Mouse (Mus musculus): ENCODE data around the gene Lcmt1. TPM values are rescaled to one million over a fixed set of nuclear protein-coding genes. Genes with fewer than 3 reads are reported as not detected.

Lcmt1 gene
- polyA plus RNA-seq, 1 experiment from 2014 or later, result 60.6 TPM

GRCm38 (mm10) chr7:123371501-123371900 is 1.9 kb downstream of the Lcmt1 start:
- ATAC-seq (replicated peaks; ENCODE audit: low FRiP score) (no peak), DNase-seq (ENCODE audit: low spot score) (no peak)
- Histone ChIP-seq H3K9ac (ENCODE audit: low read length) (no peak overlapping the region), H3K4me3 (ENCODE audit: low read depth, low read length) (no peak overlapping the region), H3K4me1 (replicated peaks; ENCODE audit: control insufficient read depth, insufficient read depth, low read length) (peaks cover 7% of the 10 kb centered on the region; the same call in 1 of the 2 replicates), H3K36me3 (ENCODE audit: control insufficient read depth, insufficient read depth, low read length) (no peaks in the 10 kb centered on the region), H3K27ac (ENCODE audit: low read depth, low read length) (no peak overlapping the region), H3K4me2 (ENCODE audit: low read depth, low read length, severe bottlenecking) (no peak overlapping the region), H3K9me3 (ENCODE audit: control insufficient read depth, low read length) (no peaks in the 10 kb centered on the region), H3K27me3 (ENCODE audit: control insufficient read depth, insufficient read depth, low read length) (no peaks in the 10 kb centered on the region)
- WGBS, result 70% methylated on average over 3 of the region's 3 CpGs

- peak overlapping the region; percentile 85 for H3K4me2 ChIP-seq (ENCODE audit: low read depth, low read length, severe bottlenecking)
- H3K36me3 ChIP-seq (ENCODE audit: control insufficient read depth, insufficient read depth, low read length), result no peaks in the 10 kb centered on the region
- H3K9me3 ChIP-seq (ENCODE audit: control insufficient read depth, low read length), result no peaks in the 10 kb centered on the region
- peak; percentile 99 for ATAC-seq (replicated peaks; ENCODE audit: low FRiP score)
- peak; percentile 95 for DNase-seq (ENCODE audit: low spot score)
- no peak overlapping the region for H3K27ac ChIP-seq (ENCODE audit: low read depth, low read length)
- no peaks in the 10 kb centered on the region for H3K27me3 ChIP-seq (ENCODE audit: control insufficient read depth, insufficient read depth, low read length)
- 4% methylated on average over 41 of the region's 41 CpGs for WGBS
- peak overlapping the region; percentile 78 for H3K4me3 ChIP-seq (ENCODE audit: low read depth, low read length)
- peak overlapping the region; percentile 74 for H3K9ac ChIP-seq (ENCODE audit: low read length)
- peaks cover 8% of the 10 kb centered on the region; the same call in 1 of the 2 replicates for H3K4me1 ChIP-seq (replicated peaks; ENCODE audit: control insufficient read depth, insufficient read depth, low read length)
Measured at GRCm38 (mm10) chr7:123377443-123378400, 8.1 kb downstream of the Lcmt1 start.

- H3K4me2 ChIP-seq (ENCODE audit: low read depth, low read length, severe bottlenecking), result no peak overlapping the region
- H3K4me3 ChIP-seq (ENCODE audit: low read depth, low read length), result no peak overlapping the region
- 91% methylated on average over 11 of the region's 11 CpGs for WGBS
- no peaks in the 10 kb centered on the region for H3K9me3 ChIP-seq (ENCODE audit: control insufficient read depth, low read length)
- no peaks in the 10 kb centered on the region for H3K27me3 ChIP-seq (ENCODE audit: control insufficient read depth, insufficient read depth, low read length)
- no peak for ATAC-seq (replicated peaks; ENCODE audit: low FRiP score)
- H3K9ac ChIP-seq (ENCODE audit: low read length), result no peak overlapping the region
- no peaks in the 10 kb centered on the region for H3K4me1 ChIP-seq (replicated peaks; ENCODE audit: control insufficient read depth, insufficient read depth, low read length)
- no peaks in the 10 kb centered on the region for H3K36me3 ChIP-seq (ENCODE audit: control insufficient read depth, insufficient read depth, low read length)
- no peak for DNase-seq (ENCODE audit: low spot score)
- H3K27ac ChIP-seq (ENCODE audit: low read depth, low read length), result no peak overlapping the region
Measured at GRCm38 (mm10) chr7:123385693-123386407, 16.3 kb downstream of the Lcmt1 start.

- 93% methylated on average over 6 of the region's 6 CpGs for WGBS
Measured at GRCm38 (mm10) chr7:123389686-123390280, 20.2 kb downstream of the Lcmt1 start.

GRCm38 (mm10) chr7:123394271-123394670 is 24.7 kb downstream of the Lcmt1 start:
- no peaks in the 10 kb centered on the region for H3K9me3 ChIP-seq (ENCODE audit: control insufficient read depth, low read length)
- no peak overlapping the region for H3K27ac ChIP-seq (ENCODE audit: low read depth, low read length)
- H3K4me1 ChIP-seq (replicated peaks; ENCODE audit: control insufficient read depth, insufficient read depth, low read length), result no peaks in the 10 kb centered on the region
- ATAC-seq (replicated peaks; ENCODE audit: low FRiP score) (no peak), DNase-seq (ENCODE audit: low spot score) (no peak)
- WGBS, result 95% methylated on average over 6 of the region's 6 CpGs
- no peak overlapping the region for H3K4me2 ChIP-seq (ENCODE audit: low read depth, low read length, severe bottlenecking)
- H3K9ac ChIP-seq (ENCODE audit: low read length), result no peak overlapping the region
- H3K27me3 ChIP-seq (ENCODE audit: control insufficient read depth, insufficient read depth, low read length), result no peaks in the 10 kb centered on the region
- no peak overlapping the region for H3K4me3 ChIP-seq (ENCODE audit: low read depth, low read length)
- H3K36me3 ChIP-seq (ENCODE audit: control insufficient read depth, insufficient read depth, low read length), result no peaks in the 10 kb centered on the region

More at GRCm38 (mm10) chr7:123389686-123390280, 20.2 kb downstream of the Lcmt1 start:
- Histone ChIP-seq H3K36me3 (ENCODE audit: control insufficient read depth, insufficient read depth, low read length) (no peaks in the 10 kb centered on the region), H3K9me3 (ENCODE audit: control insufficient read depth, low read length) (no peaks in the 10 kb centered on the region), H3K4me1 (replicated peaks; ENCODE audit: control insufficient read depth, insufficient read depth, low read length) (no peaks in the 10 kb centered on the region), H3K4me2 (ENCODE audit: low read depth, low read length, severe bottlenecking) (no peak overlapping the region), H3K9ac (ENCODE audit: low read length) (no peak overlapping the region), H3K27me3 (ENCODE audit: control insufficient read depth, insufficient read depth, low read length) (no peaks in the 10 kb centered on the region), H3K4me3 (ENCODE audit: low read depth, low read length) (no peak overlapping the region), H3K27ac (ENCODE audit: low read depth, low read length) (no peak overlapping the region)
- ATAC-seq (replicated peaks; ENCODE audit: low FRiP score) (no peak), DNase-seq (ENCODE audit: low spot score) (no peak)

- no peak for ATAC-seq (replicated peaks; ENCODE audit: low FRiP score)
- no peaks in the 10 kb centered on the region; the same call in 1 of the 2 replicates for H3K36me3 ChIP-seq (ENCODE audit: control insufficient read depth, insufficient read depth, low read length)
- no peak overlapping the region for H3K27ac ChIP-seq (ENCODE audit: low read depth, low read length)
- H3K27me3 ChIP-seq (ENCODE audit: control insufficient read depth, insufficient read depth, low read length), result no peaks in the 10 kb centered on the region
- no peaks in the 10 kb centered on the region for H3K9me3 ChIP-seq (ENCODE audit: control insufficient read depth, low read length)
- H3K9ac ChIP-seq (ENCODE audit: low read length), result no peak overlapping the region
- no peak overlapping the region for H3K4me2 ChIP-seq (ENCODE audit: low read depth, low read length, severe bottlenecking)
- no peak overlapping the region for H3K4me3 ChIP-seq (ENCODE audit: low read depth, low read length)
- WGBS, result 93% methylated on average over 5 of the region's 5 CpGs
- no peak for DNase-seq (ENCODE audit: low spot score)
- no peaks in the 10 kb centered on the region for H3K4me1 ChIP-seq (replicated peaks; ENCODE audit: control insufficient read depth, insufficient read depth, low read length)
Measured at GRCm38 (mm10) chr7:123396900-123397299, 27.3 kb downstream of the Lcmt1 start.

GRCm38 (mm10) chr7:123397369-123397768 is 27.8 kb downstream of the Lcmt1 start:
- ATAC-seq (replicated peaks; ENCODE audit: low FRiP score), result no peak
- H3K36me3 ChIP-seq (ENCODE audit: control insufficient read depth, insufficient read depth, low read length), result no peaks in the 10 kb centered on the region; the same call in 1 of the 2 replicates

GRCm38 (mm10) chr7:123397931-123398330 is 28.3 kb downstream of the Lcmt1 start:
- Histone ChIP-seq H3K36me3 (ENCODE audit: control insufficient read depth, insufficient read depth, low read length) (no peaks in the 10 kb centered on the region; the same call in 1 of the 2 replicates), H3K9ac (ENCODE audit: low read length) (no peak overlapping the region), H3K27ac (ENCODE audit: low read depth, low read length) (no peak overlapping the region), H3K4me3 (ENCODE audit: low read depth, low read length) (no peak overlapping the region), H3K9me3 (ENCODE audit: control insufficient read depth, low read length) (no peaks in the 10 kb centered on the region), H3K4me1 (replicated peaks; ENCODE audit: control insufficient read depth, insufficient read depth, low read length) (no peaks in the 10 kb centered on the region), H3K4me2 (ENCODE audit: low read depth, low read length, severe bottlenecking) (no peak overlapping the region), H3K27me3 (ENCODE audit: control insufficient read depth, insufficient read depth, low read length) (no peaks in the 10 kb centered on the region)
- 90% methylated on average over 8 of the region's 8 CpGs for WGBS
- ATAC-seq (replicated peaks; ENCODE audit: low FRiP score) (no peak), DNase-seq (ENCODE audit: low spot score) (no peak)

More at GRCm38 (mm10) chr7:123397369-123397768, 27.8 kb downstream of the Lcmt1 start:
- Histone ChIP-seq H3K27me3 (ENCODE audit: control insufficient read depth, insufficient read depth, low read length) (no peaks in the 10 kb centered on the region), H3K4me3 (ENCODE audit: low read depth, low read length) (no peak overlapping the region), H3K4me1 (replicated peaks; ENCODE audit: control insufficient read depth, insufficient read depth, low read length) (no peaks in the 10 kb centered on the region), H3K27ac (ENCODE audit: low read depth, low read length) (no peak overlapping the region), H3K9me3 (ENCODE audit: control insufficient read depth, low read length) (no peaks in the 10 kb centered on the region), H3K4me2 (ENCODE audit: low read depth, low read length, severe bottlenecking) (no peak overlapping the region), H3K9ac (ENCODE audit: low read length) (no peak overlapping the region)
- DNase-seq (ENCODE audit: low spot score), result no peak
- WGBS, result 85% methylated on average over 8 of the region's 8 CpGs

Measured in forebrain, embryonic 11.5 days (tissue).